Mouse (Mus musculus): ENCODE data around the gene Atp6v0a1. TPM values are rescaled to one million over a fixed set of nuclear protein-coding genes. Genes with fewer than 3 reads are reported as not detected.

Gene Atp6v0a1
- polyA plus RNA-seq, 1 experiment from 2014 or later, result 26.9 TPM

DNA sequence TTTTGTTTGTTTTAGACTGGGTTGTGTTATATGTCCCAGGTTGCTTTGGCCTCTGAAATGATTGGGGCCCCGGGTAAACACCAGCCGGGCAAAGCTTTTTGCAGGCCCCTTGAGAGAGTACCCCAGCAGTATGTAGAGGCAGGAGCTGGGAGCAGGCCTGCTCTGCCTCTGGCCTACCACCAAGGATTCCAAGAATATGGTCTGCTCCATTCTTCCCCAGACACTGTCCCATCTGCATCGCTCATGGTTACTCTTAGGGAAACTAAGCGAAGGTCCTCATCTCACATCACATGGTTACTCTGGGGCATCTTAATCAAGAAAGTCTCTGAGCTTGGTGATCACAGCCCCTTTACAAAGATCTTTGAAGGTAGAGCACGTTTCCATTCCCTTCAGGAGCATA is 40.8 kb upstream of the Atp6v0a1 start:
- WGBS, result 79% methylated on average over 5 of the region's 5 CpGs
- Histone ChIP-seq H3K9me3 (no peaks in the 10 kb centered on the region), H3K27me3 (peaks cover 99% of the 10 kb centered on the region), H3K4me2 (peak overlapping the region; percentile 75), H3K4me1 (replicated peaks) (peaks cover 19% of the 10 kb centered on the region), H3K4me3 (replicated peaks) (peak overlapping the region; percentile 49), H3K27ac (no peak overlapping the region), H3K36me3 (no peaks in the 10 kb centered on the region), H3K9ac (replicated peaks) (no peak overlapping the region)
- ATAC-seq (ENCODE audit: insufficient number of reproducible peaks, insufficient read depth, low FRiP score, low TSS enrichment, low read depth), result no peak

DNA sequence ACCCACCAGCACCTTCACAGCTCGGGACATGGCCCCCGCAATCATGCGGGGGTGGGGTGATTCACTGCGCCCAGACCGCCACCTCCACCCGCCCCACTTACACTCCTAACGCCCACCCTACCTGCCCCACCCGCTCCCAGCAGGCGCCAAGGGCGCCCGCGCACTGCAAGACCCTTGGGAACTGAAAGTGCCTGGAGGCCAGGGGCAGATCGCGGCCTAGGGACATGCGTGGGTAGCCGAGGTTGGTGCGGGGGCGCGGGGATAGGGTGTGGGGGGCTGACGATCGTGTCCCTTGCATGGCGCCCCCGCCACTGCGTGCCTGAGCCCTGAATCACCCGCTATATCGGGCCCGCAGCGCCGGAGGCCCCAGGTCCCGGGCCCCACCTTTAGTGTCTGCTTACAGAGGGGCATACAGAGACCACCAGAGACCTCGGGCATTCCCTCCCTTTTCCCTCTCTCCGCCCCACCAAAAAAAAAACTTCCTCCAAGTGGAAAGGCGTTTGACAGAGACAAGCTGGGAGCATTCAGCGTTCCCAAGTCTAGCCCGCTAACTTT is 40.0 kb upstream of the Atp6v0a1 start:
- Histone ChIP-seq H3K9ac (replicated peaks) (peak overlapping the region; percentile 61), H3K27ac (no peak overlapping the region), H3K36me3 (no peaks in the 10 kb centered on the region), H3K4me3 (replicated peaks) (peak overlapping the region; percentile 49), H3K27me3 (peaks cover 97% of the 10 kb centered on the region), H3K4me2 (peak overlapping the region; percentile 75), H3K4me1 (replicated peaks) (peaks cover 19% of the 10 kb centered on the region), H3K9me3 (no peaks in the 10 kb centered on the region)
- ATAC-seq (ENCODE audit: insufficient number of reproducible peaks, insufficient read depth, low FRiP score, low TSS enrichment, low read depth), result no peak
- WGBS, result 5% methylated on average over 34 of the region's 35 CpGs

DNA sequence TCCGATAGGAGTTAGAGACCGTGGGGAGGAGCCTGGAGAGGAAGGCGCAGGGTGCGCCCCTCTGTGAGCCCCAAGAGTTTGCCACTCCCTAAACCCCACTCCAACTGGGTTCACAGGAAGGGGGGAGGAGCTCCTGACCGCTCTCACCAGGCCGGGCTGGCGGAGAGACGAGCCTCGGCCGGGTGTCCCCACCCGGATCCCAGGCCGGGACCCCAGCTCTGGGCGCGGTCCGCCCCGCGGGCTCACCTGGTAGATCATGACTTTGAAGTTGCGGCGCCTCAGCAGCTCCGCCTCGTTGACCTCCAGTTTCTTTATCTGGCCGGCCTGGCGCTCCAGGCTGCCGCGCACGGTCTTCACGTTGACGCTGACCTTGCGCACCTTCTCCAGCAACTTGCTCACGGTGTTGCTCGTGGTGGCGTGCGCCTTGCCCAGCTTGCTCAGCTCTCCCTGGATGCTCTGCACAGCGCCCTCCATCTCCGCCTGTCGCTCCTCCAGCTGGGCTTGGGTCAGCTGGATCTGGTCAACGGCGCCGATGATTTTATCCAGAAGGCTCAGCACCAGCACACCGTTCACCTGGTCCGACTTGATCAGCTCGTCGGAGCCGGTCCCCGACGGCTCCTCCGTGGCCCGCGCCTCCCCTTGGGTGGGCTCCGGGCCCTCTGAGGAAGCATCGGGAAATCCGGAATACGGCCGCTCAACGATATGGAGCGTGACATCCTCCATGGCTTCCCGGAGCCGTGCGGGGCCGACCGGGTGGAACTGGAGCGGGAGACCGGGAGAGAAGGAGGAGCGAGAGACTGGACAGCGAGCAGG is 39.3 kb upstream of the Atp6v0a1 start:
- peaks cover 97% of the 10 kb centered on the region for H3K27me3 ChIP-seq
- H3K27ac ChIP-seq, result no peak overlapping the region

DNA sequence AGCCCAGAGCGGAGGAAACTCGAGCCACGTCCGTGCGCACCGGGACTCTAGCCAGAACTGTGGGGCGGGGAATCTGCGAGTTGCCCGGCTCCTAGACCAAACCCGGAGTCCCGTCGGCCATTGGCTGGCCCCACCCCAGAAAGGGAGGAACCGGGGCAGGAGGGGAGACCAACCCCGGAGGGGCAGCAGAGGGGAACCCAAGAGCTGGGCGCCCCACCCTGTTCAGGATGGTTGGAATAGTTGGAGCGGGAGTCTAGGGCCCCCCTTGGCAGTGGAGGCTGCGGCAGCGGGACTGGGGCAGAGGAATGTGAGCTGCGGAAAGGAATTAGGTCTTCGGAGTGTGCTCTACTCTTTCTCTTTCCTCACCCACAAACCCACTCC is 38.7 kb upstream of the Atp6v0a1 start, which contains the start of gene Cavin1:
Gene Cavin1, minus strand, starts transcription at position 331 of the 381 bp plus-strand sequence.
- Histone ChIP-seq H3K9me3 (no peaks in the 10 kb centered on the region), H3K4me1 (replicated peaks) (peaks cover 19% of the 10 kb centered on the region), H3K27me3 (peaks cover 97% of the 10 kb centered on the region), H3K36me3 (no peaks in the 10 kb centered on the region), H3K9ac (replicated peaks) (peak within 1 kb of the TSS; percentile 61), H3K4me2 (peak within 1 kb of the TSS; percentile 75), H3K27ac (no peak within 1 kb of the TSS), H3K4me3 (replicated peaks) (peak within 1 kb of the TSS; percentile 49)
- peak; percentile 76 for ATAC-seq (ENCODE audit: insufficient number of reproducible peaks, insufficient read depth, low FRiP score, low TSS enrichment, low read depth)
- WGBS, result 1% methylated on average over 20 of the region's 20 CpGs

More for the DNA sequence above, 39.3 kb upstream of the Atp6v0a1 start:
- Histone ChIP-seq H3K4me2 (peak overlapping the region; percentile 75), H3K9ac (replicated peaks) (peak overlapping the region; percentile 61), H3K4me1 (replicated peaks) (peaks cover 19% of the 10 kb centered on the region), H3K36me3 (no peaks in the 10 kb centered on the region), H3K4me3 (replicated peaks) (peak overlapping the region; percentile 49), H3K9me3 (no peaks in the 10 kb centered on the region)
- peak; percentile 49; the same call in 1 of the 2 replicates for ATAC-seq (ENCODE audit: insufficient number of reproducible peaks, insufficient read depth, low FRiP score, low TSS enrichment, low read depth)
- WGBS, result 1% methylated on average over 65 of the region's 65 CpGs

DNA sequence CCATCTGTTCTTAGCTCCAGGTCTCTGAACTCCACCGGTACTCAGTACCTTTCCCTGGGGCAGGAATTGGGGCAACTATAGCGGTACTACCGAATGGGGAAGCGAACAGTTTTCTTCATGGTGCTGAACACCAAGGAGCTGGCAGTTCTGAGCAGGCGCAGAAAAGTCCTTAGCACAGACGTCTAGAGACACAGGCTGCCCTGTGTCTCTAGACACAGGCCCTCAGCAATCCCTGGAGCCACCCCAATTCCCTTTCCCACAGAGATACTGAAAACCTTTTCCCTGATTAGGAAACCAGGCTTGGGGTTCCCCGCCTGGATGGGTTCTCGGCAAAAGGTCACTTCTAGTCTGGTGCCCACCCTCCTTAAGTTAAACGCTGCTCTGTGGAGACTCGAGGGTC is 37.8 kb upstream of the Atp6v0a1 start:
- H3K4me2 ChIP-seq, result no peak overlapping the region
- 65% methylated on average over 10 of the region's 10 CpGs for WGBS
- H3K4me3 ChIP-seq (replicated peaks), result no peak overlapping the region
- H3K4me1 ChIP-seq (replicated peaks), result peaks cover 19% of the 10 kb centered on the region
- no peak overlapping the region for H3K9ac ChIP-seq (replicated peaks)
- no peaks in the 10 kb centered on the region for H3K36me3 ChIP-seq
- no peaks in the 10 kb centered on the region for H3K9me3 ChIP-seq
- H3K27me3 ChIP-seq, result peaks cover 88% of the 10 kb centered on the region
- no peak overlapping the region for H3K27ac ChIP-seq
- ATAC-seq (ENCODE audit: insufficient number of reproducible peaks, insufficient read depth, low FRiP score, low TSS enrichment, low read depth), result no peak

DNA sequence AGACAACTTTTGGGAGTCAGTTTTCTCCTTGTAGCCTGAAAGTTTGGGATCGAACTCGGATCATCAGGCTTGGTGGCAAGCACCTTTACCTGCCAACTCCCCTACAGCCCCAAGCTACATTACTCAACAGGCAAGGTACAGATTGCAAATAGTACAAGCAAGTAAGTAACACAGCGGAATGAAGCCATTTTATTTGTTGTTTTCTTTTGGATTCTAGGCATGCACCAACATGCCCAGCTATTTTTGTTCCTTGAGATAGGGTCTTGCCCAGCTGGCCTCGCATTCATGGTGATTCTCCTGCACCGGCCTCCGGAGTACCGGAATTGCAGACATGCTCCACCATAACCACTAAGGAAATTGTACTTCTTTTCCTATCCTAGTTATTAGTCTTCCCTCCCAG is 36.0 kb upstream of the Atp6v0a1 start:
- H3K36me3 ChIP-seq, result no peaks in the 10 kb centered on the region
- H3K27me3 ChIP-seq, result peaks cover 71% of the 10 kb centered on the region
- 88% methylated on average over 7 of the region's 7 CpGs for WGBS
- H3K9me3 ChIP-seq, result no peaks in the 10 kb centered on the region
- H3K4me3 ChIP-seq (replicated peaks), result no peak overlapping the region
- H3K4me2 ChIP-seq, result no peak overlapping the region
- no peak overlapping the region for H3K9ac ChIP-seq (replicated peaks)
- peaks cover 19% of the 10 kb centered on the region for H3K4me1 ChIP-seq (replicated peaks)
- no peak for ATAC-seq (ENCODE audit: insufficient number of reproducible peaks, insufficient read depth, low FRiP score, low TSS enrichment, low read depth)
- no peak overlapping the region for H3K27ac ChIP-seq

DNA sequence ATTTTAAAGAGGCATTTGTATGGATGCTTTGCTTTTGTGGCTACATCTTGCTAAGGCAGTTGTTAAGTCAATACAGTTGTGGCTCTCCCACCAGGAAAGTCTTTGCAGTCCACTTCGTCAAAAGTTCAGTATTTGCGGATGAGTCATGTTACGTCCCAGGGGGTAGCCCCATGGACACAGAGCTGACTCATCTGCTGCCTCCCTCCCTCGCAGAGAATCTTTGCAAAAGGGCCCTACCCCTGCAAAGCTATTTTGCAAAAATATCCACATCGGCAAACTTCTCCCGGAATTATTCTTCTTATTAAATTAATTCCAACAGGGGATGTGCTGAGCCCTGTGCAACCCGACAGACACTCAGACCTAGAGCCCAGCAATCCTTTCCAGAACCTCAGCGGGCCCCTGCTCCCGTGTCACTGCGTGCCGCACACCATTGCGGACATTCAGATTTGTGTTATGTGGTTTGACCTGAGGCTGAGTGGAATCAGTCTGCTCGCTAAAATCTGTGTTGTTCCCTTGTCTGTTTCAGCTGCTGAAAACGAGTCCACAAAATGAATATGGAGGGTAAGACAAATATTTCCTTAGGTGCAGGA is 34.8 kb upstream of the Atp6v0a1 start:
- H3K4me2 ChIP-seq, result no peak overlapping the region
- H3K4me3 ChIP-seq (replicated peaks), result no peak overlapping the region
- no peaks in the 10 kb centered on the region for H3K36me3 ChIP-seq
- peaks cover 12% of the 10 kb centered on the region for H3K4me1 ChIP-seq (replicated peaks)
- no peak overlapping the region for H3K27ac ChIP-seq
- H3K27me3 ChIP-seq, result peaks cover 58% of the 10 kb centered on the region
- no peaks in the 10 kb centered on the region for H3K9me3 ChIP-seq
- ATAC-seq (ENCODE audit: insufficient number of reproducible peaks, insufficient read depth, low FRiP score, low TSS enrichment, low read depth), result no peak
- WGBS, result 77% methylated on average over 14 of the region's 14 CpGs
- H3K9ac ChIP-seq (replicated peaks), result no peak overlapping the region

DNA sequence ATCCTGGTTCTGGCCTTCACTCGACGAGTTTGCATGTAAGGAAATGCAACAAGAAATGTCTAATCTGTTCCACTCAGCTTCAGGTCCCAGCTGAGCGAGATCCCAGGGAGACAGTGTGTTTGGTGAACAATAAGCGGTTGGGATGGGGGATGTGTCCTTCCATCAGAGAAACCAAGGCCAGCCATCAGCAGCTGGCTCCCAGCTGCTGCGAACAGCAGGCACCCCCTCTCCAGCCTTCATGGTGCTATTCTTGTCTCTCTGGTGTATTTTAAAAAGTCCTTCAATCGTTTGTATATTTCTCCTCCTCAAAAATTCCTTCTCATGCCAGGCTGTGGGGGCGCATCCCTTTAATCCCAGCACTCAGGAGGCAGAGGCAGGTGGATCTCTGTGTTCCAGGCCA is 34.0 kb upstream of the Atp6v0a1 start:
- Histone ChIP-seq H3K36me3 (no peaks in the 10 kb centered on the region), H3K4me3 (replicated peaks) (no peak overlapping the region), H3K9ac (replicated peaks) (no peak overlapping the region), H3K27ac (no peak overlapping the region), H3K9me3 (no peaks in the 10 kb centered on the region), H3K4me2 (no peak overlapping the region), H3K27me3 (peaks cover 56% of the 10 kb centered on the region), H3K4me1 (replicated peaks) (peaks cover 6% of the 10 kb centered on the region)
- ATAC-seq (ENCODE audit: insufficient number of reproducible peaks, insufficient read depth, low FRiP score, low TSS enrichment, low read depth), result no peak
- WGBS, result 78% methylated on average over 7 of the region's 7 CpGs

DNA sequence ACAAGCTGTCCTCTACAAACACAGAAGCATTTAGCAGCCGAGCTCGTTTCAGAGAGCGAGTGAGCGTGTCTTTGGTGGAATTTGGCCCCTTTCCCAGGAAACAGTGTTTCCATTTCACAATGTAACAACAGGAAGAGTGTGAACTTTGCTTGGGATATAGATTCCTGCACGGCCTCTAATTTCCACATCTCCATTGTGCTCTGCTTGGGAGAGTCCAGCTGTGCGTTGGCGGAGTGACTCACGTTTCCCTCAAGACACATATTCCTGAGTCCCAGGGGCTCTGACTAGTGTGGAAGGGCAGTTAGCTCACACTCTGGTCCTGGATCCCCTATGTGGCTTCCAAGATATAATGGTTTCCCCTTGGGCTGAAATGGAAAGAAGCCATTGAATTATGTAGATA is 29.4 kb upstream of the Atp6v0a1 start:
- H3K27ac ChIP-seq, result no peak overlapping the region
- peaks cover 35% of the 10 kb centered on the region for H3K27me3 ChIP-seq
- H3K9ac ChIP-seq (replicated peaks), result no peak overlapping the region
- WGBS, result 77% methylated on average over 8 of the region's 8 CpGs
- no peak for ATAC-seq (ENCODE audit: insufficient number of reproducible peaks, insufficient read depth, low FRiP score, low TSS enrichment, low read depth)
- H3K4me1 ChIP-seq (replicated peaks), result no peaks in the 10 kb centered on the region
- no peak overlapping the region for H3K4me2 ChIP-seq
- H3K9me3 ChIP-seq, result no peaks in the 10 kb centered on the region
- H3K4me3 ChIP-seq (replicated peaks), result no peak overlapping the region
- no peaks in the 10 kb centered on the region for H3K36me3 ChIP-seq

DNA sequence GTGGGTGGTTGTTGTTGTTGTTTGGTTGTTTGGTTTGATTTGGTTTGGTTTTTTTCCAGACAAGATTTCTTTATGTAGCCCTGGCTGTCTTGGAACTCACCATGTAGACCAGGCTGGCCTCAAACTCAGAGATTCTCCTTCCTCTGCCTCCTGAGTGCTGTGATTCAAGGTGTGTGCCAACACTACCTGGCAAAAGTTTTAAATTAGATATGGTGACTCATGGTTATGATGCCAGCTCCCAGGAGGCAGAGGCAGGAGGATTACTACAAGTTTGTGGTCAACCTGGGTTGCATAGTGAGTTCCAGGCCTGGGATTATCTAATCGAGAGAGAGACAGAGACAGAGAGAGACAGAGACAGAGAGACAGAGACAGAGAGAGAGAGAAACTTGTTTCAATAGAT is 28.8 kb upstream of the Atp6v0a1 start:
- Histone ChIP-seq H3K9ac (replicated peaks) (no peak overlapping the region), H3K4me2 (no peak overlapping the region), H3K9me3 (no peaks in the 10 kb centered on the region), H3K4me3 (replicated peaks) (no peak overlapping the region), H3K36me3 (no peaks in the 10 kb centered on the region), H3K27me3 (peaks cover 30% of the 10 kb centered on the region), H3K4me1 (replicated peaks) (no peaks in the 10 kb centered on the region), H3K27ac (no peak overlapping the region)
- WGBS, result 58% methylated on average over 1 of the region's 1 CpGs
- no peak for ATAC-seq (ENCODE audit: insufficient number of reproducible peaks, insufficient read depth, low FRiP score, low TSS enrichment, low read depth)

DNA sequence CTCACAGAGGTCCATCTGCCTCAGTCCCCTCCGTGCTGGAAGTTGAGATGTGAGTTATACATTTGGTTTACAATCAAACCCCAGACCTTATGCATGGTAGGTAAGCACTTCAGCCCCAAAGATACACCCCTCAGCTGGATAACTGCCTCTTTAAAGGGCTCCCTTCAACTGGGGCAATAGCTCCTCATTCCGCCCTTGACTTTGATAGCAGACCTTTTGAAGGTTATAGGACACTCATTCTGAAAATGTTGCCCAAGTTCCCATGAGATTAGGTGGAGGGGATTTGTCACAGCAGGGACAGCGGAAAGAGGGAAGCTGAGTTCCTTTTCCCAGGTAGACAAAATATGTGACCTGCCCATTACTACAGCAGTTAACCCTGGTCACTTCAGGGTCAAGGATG is 28.0 kb upstream of the Atp6v0a1 start:
- WGBS, result 56% methylated on average over 3 of the region's 3 CpGs
- H3K4me2 ChIP-seq, result no peak overlapping the region
- H3K9me3 ChIP-seq, result no peaks in the 10 kb centered on the region
- H3K27ac ChIP-seq, result no peak overlapping the region
- H3K4me1 ChIP-seq (replicated peaks), result no peaks in the 10 kb centered on the region
- no peaks in the 10 kb centered on the region for H3K36me3 ChIP-seq
- no peak overlapping the region for H3K4me3 ChIP-seq (replicated peaks)
- H3K27me3 ChIP-seq, result peaks cover 28% of the 10 kb centered on the region
- no peak overlapping the region for H3K9ac ChIP-seq (replicated peaks)
- ATAC-seq (ENCODE audit: insufficient number of reproducible peaks, insufficient read depth, low FRiP score, low TSS enrichment, low read depth), result no peak

Data from limb, embryonic 12.5 days (tissue).